Mouse (Mus musculus) brain, embryonic 14.5 days (tissue): ENCODE measurements around the gene H2al1m.

Experiments
- CTCF ChIP-seq: fragments of 200-500 bp; IDR thresholded peaks from 2 replicates; pipeline ENCODE4 v1.5.1; 2012; ENCODE audit warnings: inconsistent platforms, mild to moderate bottlenecking, moderate library complexity, borderline replicate concordance; ENCODE audit not compliant: insufficient read depth, insufficient read length; ENCODE audit errors: extremely low read depth
- POLR2A ChIP-seq: fragments of 200-500 bp; IDR thresholded peaks from 2 replicates; pipeline ENCODE4 v1.6.1; 2012; ENCODE audit warnings: mild to moderate bottlenecking, inconsistent platforms, borderline replicate concordance; ENCODE audit not compliant: poor library complexity, insufficient read depth, insufficient read length, severe bottlenecking; ENCODE audit errors: extremely low read depth

GRCm38 (mm10) chrX:9243381-9243864, 40.1 kb upstream of the H2al1m start:
- no peak for TF ChIP-seq POLR2A
- no peak for TF ChIP-seq CTCF
